Mouse (Mus musculus): ENCODE data around the gene Map6.
A peak's percentile ranks its signal among the peaks of the same experiment; 100 is the strongest.

Map6 gene

GRCm38 (mm10) chr7:99267251-99267896, at the start of gene Map6:
Gene Map6, plus strand, starts transcription at chr7:99267447.
- peak; percentile 92 for DNase-seq (ENCODE audit: low read depth, low spot score)

DNA sequence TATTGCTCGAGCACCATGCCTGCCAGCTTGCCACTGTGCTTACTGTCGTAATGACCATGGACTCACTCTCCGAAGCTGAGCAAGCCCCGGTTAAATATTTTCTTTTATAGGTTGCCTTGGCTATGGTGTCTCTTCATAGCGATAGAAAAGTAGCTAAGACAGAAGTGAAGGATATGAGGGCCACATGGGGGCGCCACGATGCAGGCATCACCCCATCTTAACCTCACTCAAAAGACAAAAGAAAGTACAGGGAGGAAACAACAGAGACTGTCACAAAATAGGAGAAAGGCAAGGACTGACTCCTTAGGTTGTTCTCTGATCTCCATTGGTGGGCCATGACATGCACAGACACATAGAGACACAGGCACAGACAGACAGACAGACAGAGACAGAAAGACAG, 43.0 kb upstream of the Map6 start:
- DNase-seq (ENCODE audit: low read depth, low spot score), result no peak

- DNase-seq (ENCODE audit: low read depth, low spot score), result no peak
Measured at GRCm38 (mm10) chr7:99224648-99225190, 42.5 kb upstream of the Map6 start.

DNA sequence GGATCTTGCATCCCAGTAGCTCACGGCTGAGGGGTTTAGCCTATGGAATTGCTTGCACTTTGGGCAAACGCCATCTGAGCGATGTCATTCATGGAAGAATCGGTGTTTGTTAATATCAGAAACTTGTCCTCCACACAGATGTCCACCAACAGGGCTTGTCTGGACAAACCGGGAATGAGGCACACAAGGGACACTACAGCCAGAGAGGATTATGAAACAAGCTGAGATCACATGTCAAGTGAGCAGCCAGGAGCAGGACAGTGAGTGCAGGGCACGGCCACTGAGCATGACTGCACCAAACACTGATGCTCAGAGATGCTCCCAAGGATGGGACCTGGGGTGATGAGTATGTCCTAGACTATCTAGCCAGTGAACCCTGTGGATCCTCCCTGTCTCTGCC, 41.8 kb upstream of the Map6 start:
- DNase-seq (ENCODE audit: low read depth, low spot score), result no peak

GRCm38 (mm10) chr7:99226662-99227061, 40.6 kb upstream of the Map6 start:
- no peak for DNase-seq (ENCODE audit: low read depth, low spot score)

DNA sequence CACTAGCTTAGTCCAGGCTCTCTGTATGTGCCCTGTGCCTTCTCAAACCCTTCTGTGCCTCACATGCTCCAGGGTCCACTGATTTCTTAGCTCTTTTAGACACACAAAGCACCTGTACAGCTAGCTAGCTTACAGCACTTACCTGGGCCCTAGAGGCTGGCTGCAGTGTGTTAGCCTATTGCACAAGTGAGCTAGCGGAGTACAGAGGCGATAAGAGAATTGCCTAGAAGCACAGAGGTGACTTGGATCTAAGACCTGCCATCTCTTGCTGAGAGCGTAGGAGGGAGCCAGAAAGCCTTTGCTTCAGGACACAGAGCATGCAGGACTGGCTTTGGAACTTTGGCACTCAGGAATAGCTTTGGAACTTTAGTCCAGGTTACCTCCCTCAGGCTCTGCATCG, 40.0 kb upstream of the Map6 start:
- no peak for DNase-seq (ENCODE audit: low read depth, low spot score)

DNA sequence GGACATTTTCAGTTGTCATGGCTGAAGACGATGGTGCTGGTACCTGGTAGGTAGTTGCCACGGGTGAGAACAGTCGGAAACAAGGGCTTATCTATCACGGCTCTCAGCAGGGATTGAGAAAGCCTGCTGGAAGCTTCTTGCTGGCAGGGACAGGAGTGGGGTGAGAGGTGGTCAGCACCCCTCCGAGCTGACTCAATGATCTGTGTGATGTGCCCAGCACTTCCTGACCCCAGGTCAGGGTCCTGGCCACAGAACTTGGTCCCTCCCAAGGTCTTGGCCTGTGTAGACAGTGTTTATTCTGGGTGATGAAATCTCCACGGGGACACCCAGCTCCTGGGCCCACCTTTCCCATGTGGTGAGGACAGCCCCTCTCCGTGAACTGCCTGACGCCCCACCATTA, 38.4 kb upstream of the Map6 start:
- DNase-seq (ENCODE audit: low read depth, low spot score), result no peak

GRCm38 (mm10) chr7:99229411-99229810, 37.8 kb upstream of the Map6 start:
- DNase-seq (ENCODE audit: low read depth, low spot score), result no peak

GRCm38 (mm10) chr7:99230061-99230747, 37.0 kb upstream of the Map6 start:
- no peak for DNase-seq (ENCODE audit: low read depth, low spot score)

DNA sequence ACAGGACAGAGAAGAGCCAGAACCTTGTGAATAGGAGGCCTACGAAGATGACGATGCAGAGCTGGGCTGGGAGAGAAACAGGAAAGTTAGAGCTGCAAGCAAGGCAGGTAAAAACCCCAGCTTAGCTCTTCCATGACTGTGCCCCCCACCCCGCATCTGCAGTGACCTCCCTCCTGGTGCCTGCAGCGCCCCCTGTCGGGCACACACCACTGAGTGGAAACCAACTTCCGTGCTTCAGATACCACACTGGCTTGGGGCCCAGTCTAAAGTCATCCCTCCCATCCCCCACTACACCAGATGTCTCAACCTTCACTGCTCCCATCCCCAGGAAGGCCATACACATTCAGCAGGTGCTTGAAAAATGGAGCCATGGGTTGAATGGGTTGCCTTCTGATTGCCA, 34.7 kb upstream of the Map6 start:
- DNase-seq (ENCODE audit: low read depth, low spot score), result no peak

- no peak for DNase-seq (ENCODE audit: low read depth, low spot score)
Measured at GRCm38 (mm10) chr7:99234916-99235315, 32.3 kb upstream of the Map6 start.

GRCm38 (mm10) chr7:99235657-99236056, 31.6 kb upstream of the Map6 start:
- DNase-seq (ENCODE audit: low read depth, low spot score), result no peak

DNA sequence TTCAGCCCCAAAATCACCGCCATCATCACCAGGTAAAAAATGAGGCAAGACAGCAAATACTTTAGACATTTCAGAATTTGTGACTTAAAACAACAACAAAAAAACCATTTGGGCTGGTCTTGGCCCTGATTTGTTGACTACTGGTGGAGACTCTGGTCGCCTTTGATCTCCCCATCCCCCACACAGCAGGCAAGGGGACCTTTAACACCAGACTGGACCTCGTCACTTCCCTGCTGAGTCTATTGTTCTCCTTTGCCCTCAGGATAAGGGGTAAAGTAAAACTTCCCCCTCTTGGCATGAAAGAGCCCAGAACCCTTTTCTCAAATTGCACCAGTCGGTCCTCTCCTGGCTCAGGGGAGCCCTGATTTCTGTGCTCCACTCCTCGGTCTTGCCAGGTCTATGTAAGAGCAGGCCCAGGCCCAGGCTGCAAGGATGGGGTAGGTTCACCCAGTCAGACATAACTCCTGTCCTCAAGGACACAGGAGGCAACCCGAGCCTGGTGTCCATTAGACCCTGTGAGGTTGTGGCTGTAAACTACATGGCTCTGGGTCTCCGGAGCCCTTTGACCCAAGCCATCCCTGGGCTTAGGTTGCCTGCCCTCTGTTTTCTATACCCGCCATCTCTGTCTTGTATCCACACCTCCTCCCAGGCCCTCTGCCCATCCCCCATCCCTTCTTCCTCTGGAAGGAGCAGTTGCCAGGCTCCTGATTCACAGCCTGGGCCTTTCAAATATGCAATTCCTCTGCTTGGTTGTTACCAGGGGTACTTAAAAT, 30.2 kb upstream of the Map6 start:
- no peak for DNase-seq (ENCODE audit: low read depth, low spot score)

GRCm38 (mm10) chr7:99238417-99238816, 28.8 kb upstream of the Map6 start, which contains the start of gene Mogat2:
Gene Mogat2, minus strand, starts transcription at chr7:99238619.
- no peak for DNase-seq (ENCODE audit: low read depth, low spot score)

- no peak for DNase-seq (ENCODE audit: low read depth, low spot score)
Measured at GRCm38 (mm10) chr7:99242097-99242496, 25.1 kb upstream of the Map6 start.

DNA sequence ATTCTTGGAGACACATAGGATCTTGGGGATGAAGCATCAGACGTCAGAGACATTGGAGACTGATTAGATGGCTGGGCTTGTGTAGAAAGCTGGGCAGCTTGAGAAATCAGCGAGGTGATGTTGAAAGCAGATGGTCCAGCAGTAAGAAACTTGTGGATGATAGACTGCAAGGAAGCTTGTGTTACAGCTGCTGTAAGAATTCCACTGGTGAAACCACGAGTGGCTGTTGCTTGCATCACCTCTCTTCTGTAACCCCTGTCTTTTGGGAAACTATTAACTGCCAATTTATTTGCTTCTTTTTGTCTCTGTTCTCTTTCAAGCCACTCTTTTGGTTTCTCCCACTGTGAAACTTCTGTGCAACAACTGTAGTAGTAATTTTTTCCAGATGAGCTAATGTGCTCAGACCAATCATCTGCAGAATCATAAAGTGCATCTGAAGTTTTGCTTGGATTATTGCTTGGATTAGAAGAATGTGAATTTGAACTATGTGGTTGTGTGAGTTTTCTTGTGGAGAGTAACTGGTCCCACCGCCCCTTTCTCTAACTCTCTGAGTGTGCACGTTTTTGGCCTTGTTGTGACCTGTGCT, 19.0 kb upstream of the Map6 start:
- DNase-seq (ENCODE audit: low read depth, low spot score), result no peak

GRCm38 (mm10) chr7:99248906-99249581, 18.2 kb upstream of the Map6 start:
- no peak for DNase-seq (ENCODE audit: low read depth, low spot score)

GRCm38 (mm10) chr7:99249582-99249911, 17.7 kb upstream of the Map6 start:
- DNase-seq (ENCODE audit: low read depth, low spot score), result peak; percentile 48

- no peak for DNase-seq (ENCODE audit: low read depth, low spot score)
Measured at GRCm38 (mm10) chr7:99250386-99250785, 16.9 kb upstream of the Map6 start.

DNA sequence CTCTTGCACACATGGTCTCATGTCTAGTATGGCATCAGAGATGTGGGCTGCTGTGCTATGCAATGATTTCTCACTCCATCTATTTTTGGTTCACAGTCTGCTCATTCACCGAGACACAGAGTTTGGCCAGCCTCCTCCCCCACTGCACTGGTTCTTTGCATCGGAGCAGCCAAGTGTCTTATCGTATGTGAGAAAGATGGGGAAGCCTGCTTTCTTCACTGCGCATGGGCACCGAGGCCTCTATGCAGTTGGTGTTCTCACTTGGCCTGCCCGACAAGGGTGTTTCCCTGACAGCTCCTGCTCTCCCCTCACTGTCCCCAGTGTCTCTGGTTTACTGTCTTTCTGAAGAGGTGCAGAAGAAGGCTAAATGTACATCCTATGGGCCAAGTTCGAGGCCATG, 12.2 kb upstream of the Map6 start:
- peak; percentile 82 for DNase-seq (ENCODE audit: low read depth, low spot score)

- no peak for DNase-seq (ENCODE audit: low read depth, low spot score)
Measured at GRCm38 (mm10) chr7:99261900-99262299, 5.3 kb upstream of the Map6 start.

GRCm38 (mm10) chr7:99263509-99263908, 3.7 kb upstream of the Map6 start:
- DNase-seq (ENCODE audit: low read depth, low spot score), result no peak

Measured in telencephalon, adult 2 months (tissue).